In the genomic region with DNA sequence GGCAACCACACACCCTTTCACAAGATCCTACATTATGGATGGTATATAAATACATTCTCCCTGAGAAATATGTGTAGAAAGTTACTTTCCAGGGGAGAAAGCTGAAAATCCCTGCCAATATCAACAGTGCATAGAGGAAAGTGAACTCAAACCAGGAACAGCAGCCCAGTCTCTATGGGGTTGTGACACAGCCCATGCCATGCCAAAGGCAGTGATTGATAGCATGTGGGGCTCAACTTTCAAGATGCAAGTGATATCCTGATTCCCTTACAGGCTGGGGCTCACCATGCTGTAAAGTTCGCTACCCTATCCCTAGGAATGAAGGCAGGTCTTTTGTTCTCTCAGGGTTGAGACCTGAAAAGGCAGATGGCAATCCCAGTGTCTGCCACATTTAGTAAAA, we compare ENCODE assay signal across 20 mouse cellular contexts.
A peak's percentile ranks its signal among the peaks of the same experiment; 100 is the strongest.
DNase-seq lines count a peak whose midpoint lies in the region; ATAC-seq lines count a peak whose summit lies in the region.
"Had no signal": no experiment of that assay in that cellular context is flagged by ENCODE, and none has a peak within 500 bp of the region (broad histone marks: within the 10 kb centered on the region; RNA-seq: fewer than 3 reads in every experiment).

No protein-coding gene starts in this region.

- 69% methylated on average over 1 of the region's 1 CpGs for WGBS in heart, embryonic 12.5 days
- 51% methylated on average over 1 of the region's 1 CpGs for WGBS in embryonic facial prominence, embryonic 13.5 days
- 91% methylated on average over 1 of the region's 1 CpGs for WGBS in midbrain, embryonic 16.5 days

- no peak for ATAC-seq in heart, embryonic 12.5 days (ENCODE audit: insufficient number of reproducible peaks, low FRiP score)
- no peak for ATAC-seq in embryonic facial prominence, embryonic 13.5 days (ENCODE audit: insufficient number of reproducible peaks, insufficient read depth, low FRiP score, low TSS enrichment, low read depth)
- no peak for ATAC-seq in midbrain, embryonic 16.5 days
- ATAC-seq: forebrain, embryonic 16.5 days; intestine, postnatal 0 days had no signal

- DNase-seq in adrenal gland, postnatal 14 days = peak; percentile 15
- DNase-seq in adrenal gland, adult 18-20 months (ENCODE audit: low spot score in 2 of 2) = no peak
- DNase-seq in heart, adult 11 months = peak; percentile 56
- DNase-seq in fat pad, adult 2 months (ENCODE audit: extremely low read depth, low read depth, low spot score) = peak; percentile 46
- no peak for DNase-seq in layer of hippocampus, adult 9-11 months
- DNase-seq: adrenal gland, postnatal 36 days; cerebellum, adult 11 months; cerebellum, adult 8-10 months; cerebellum, postnatal 14 days; gastrocnemius, postnatal 10 days; heart, postnatal 36 days had no signal

- H3K27ac ChIP-seq in heart, embryonic 12.5 days (ENCODE audit: poor library complexity, severe bottlenecking) = no peak overlapping the region
- 0 out of 2 replicates have a peak overlapping the region, but pooled peaks have one; percentile 11 for H3K27ac ChIP-seq in embryonic facial prominence, embryonic 13.5 days
- no peak overlapping the region for H3K27ac ChIP-seq in midbrain, embryonic 16.5 days (ENCODE audit: low read length)
- H3K27ac ChIP-seq: embryonic facial prominence, embryonic 15.5 days; forebrain, embryonic 12.5 days; heart, embryonic 13.5 days; hindbrain, embryonic 15.5 days had no signal

- H3K36me3 ChIP-seq in heart, embryonic 12.5 days = no peaks in the 10 kb centered on the region
- no peaks in the 10 kb centered on the region for H3K36me3 ChIP-seq in embryonic facial prominence, embryonic 13.5 days
- no peaks in the 10 kb centered on the region for H3K36me3 ChIP-seq in midbrain, embryonic 16.5 days (ENCODE audit: control insufficient read depth, insufficient read depth, low read length)
- H3K36me3 ChIP-seq: embryonic facial prominence, embryonic 15.5 days; forebrain, embryonic 12.5 days; heart, embryonic 13.5 days; hindbrain, embryonic 15.5 days had no signal

- H3K27me3 ChIP-seq in heart, embryonic 12.5 days (replicated peaks) = no peaks in the 10 kb centered on the region
- H3K27me3 ChIP-seq in embryonic facial prominence, embryonic 13.5 days = no peaks in the 10 kb centered on the region
- no peaks in the 10 kb centered on the region for H3K27me3 ChIP-seq in midbrain, embryonic 16.5 days (ENCODE audit: control insufficient read depth, insufficient read depth, low read depth, low read length)
- H3K27me3 ChIP-seq: embryonic facial prominence, embryonic 15.5 days; forebrain, embryonic 12.5 days; heart, embryonic 13.5 days; hindbrain, embryonic 15.5 days had no signal

- H3K9me3 ChIP-seq in heart, embryonic 12.5 days (replicated peaks) = no peaks in the 10 kb centered on the region
- H3K9me3 ChIP-seq in embryonic facial prominence, embryonic 13.5 days = no peaks in the 10 kb centered on the region
- no peaks in the 10 kb centered on the region for H3K9me3 ChIP-seq in midbrain, embryonic 16.5 days (replicated peaks; ENCODE audit: control insufficient read depth, low read length, poor library complexity, severe bottlenecking)
- H3K9me3 ChIP-seq: embryonic facial prominence, embryonic 15.5 days; forebrain, embryonic 12.5 days; heart, embryonic 13.5 days; hindbrain, embryonic 15.5 days had no signal

- no peaks in the 10 kb centered on the region for H3K4me1 ChIP-seq in heart, embryonic 12.5 days (replicated peaks)
- H3K4me1 ChIP-seq in embryonic facial prominence, embryonic 13.5 days = 0 out of 2 replicates have a peak, but pooled peaks cover 4% of the 10 kb centered on the region
- no peaks in the 10 kb centered on the region for H3K4me1 ChIP-seq in midbrain, embryonic 16.5 days (ENCODE audit: control insufficient read depth, insufficient read depth, low read length)
- H3K4me1 ChIP-seq: embryonic facial prominence, embryonic 15.5 days; forebrain, embryonic 12.5 days; heart, embryonic 13.5 days; hindbrain, embryonic 15.5 days had no signal

- H3K4me3 ChIP-seq in heart, embryonic 12.5 days = no peak overlapping the region
- H3K4me3 ChIP-seq in embryonic facial prominence, embryonic 13.5 days = no peak overlapping the region
- H3K4me3 ChIP-seq in midbrain, embryonic 16.5 days (ENCODE audit: low read depth, low read length) = no peak overlapping the region
- H3K4me3 ChIP-seq: embryonic facial prominence, embryonic 15.5 days; forebrain, embryonic 12.5 days; heart, embryonic 13.5 days; hindbrain, embryonic 15.5 days had no signal

- no peak overlapping the region for H3K4me2 ChIP-seq in heart, embryonic 12.5 days
- no peak overlapping the region for H3K4me2 ChIP-seq in embryonic facial prominence, embryonic 13.5 days
- H3K4me2 ChIP-seq in midbrain, embryonic 16.5 days (ENCODE audit: low read length) = no peak overlapping the region
- H3K4me2 ChIP-seq: embryonic facial prominence, embryonic 15.5 days; forebrain, embryonic 12.5 days; heart, embryonic 13.5 days; hindbrain, embryonic 15.5 days had no signal

- no peak overlapping the region for H3K9ac ChIP-seq in heart, embryonic 12.5 days
- no peak overlapping the region for H3K9ac ChIP-seq in embryonic facial prominence, embryonic 13.5 days
- no peak overlapping the region for H3K9ac ChIP-seq in midbrain, embryonic 16.5 days (ENCODE audit: low read depth, low read length)
- H3K9ac ChIP-seq: embryonic facial prominence, embryonic 15.5 days; forebrain, embryonic 12.5 days; heart, embryonic 13.5 days; hindbrain, embryonic 15.5 days had no signal

Comparison
In these comparisons a context has a peak if more than half of its experiments do, and no peak if none do; other contexts are left out.
1. DNase-seq: peak in adrenal gland, postnatal 14 days (single experiment), heart, adult 11 months (single experiment) and fat pad, adult 2 months (single experiment); none in adrenal gland, adult 18-20 months (0 of 2) and layer of hippocampus, adult 9-11 months (single experiment).